Mouse (Mus musculus): ENCODE measurements around the gene Ccdc27. TPM values are rescaled to one million over a fixed set of nuclear protein-coding genes. Genes with fewer than 3 reads are reported as not detected.

The Ccdc27 gene
- total and polyA plus RNA-seq, 3 experiments: not detected

DNA sequence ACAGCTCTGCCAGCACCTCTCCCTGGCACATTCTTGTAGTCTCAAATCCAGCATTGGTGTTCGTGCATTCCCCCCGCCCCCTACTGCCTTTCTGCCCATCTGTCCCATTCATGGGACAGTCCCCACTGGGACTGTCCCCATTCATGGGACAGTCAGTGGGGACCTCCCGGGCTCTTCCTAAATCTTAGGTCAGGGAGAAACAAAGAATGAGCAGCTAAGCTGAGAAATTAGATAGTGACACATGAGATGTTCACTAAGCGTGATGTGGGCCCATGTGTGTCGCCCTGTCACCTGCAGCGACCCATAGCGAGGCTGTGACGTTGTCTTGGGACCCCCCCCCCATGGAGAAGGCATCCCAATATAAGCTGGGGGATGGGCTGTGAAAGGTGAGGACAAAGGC is 48.9 kb upstream of the Ccdc27 start (continued):
- TF ChIP-seq MAZ (IDR thresholded peaks at IDR 0.05; ENCODE audit: low read depth, low read length) (no peak), UBTF (IDR thresholded peaks at IDR 0.05; ENCODE audit: low read depth, low read length) (no peak)

- no peak overlapping the region for H3K4me3 ChIP-seq (replicated peaks in 1 of 3; ENCODE audit: low read depth in 2 of 3, low read length in 2 of 3, poor library complexity in 1 of 3)
- no peak for TF ChIP-seq MAX (IDR thresholded peaks at IDR 0.05; ENCODE audit: low read length)
- TF ChIP-seq PAX5 (IDR thresholded peaks at IDR 0.05; ENCODE audit: low read length): no peak
- TF ChIP-seq E2F4 (IDR thresholded peaks at IDR 0.05; ENCODE audit: insufficient replicate concordance, low read depth, low read length): no peak
- TF ChIP-seq POLR2AphosphoS2 (IDR thresholded peaks at IDR 0.05; ENCODE audit: low read depth, low read length): no peak
- TF ChIP-seq IRF4 (IDR thresholded peaks at IDR 0.05; ENCODE audit: low read depth, low read length): no peak
- peak; percentile 38 for TF ChIP-seq RAD21 (IDR thresholded peaks at IDR 0.05; ENCODE audit: low read depth, low read length)
- 0 out of 2 replicates have a peak, but pooled peaks have one; percentile 27 for TF ChIP-seq ELF1 (IDR thresholded peaks at IDR 0.05; ENCODE audit: low read depth, low read length)
- no peak for TF ChIP-seq POLR2A (IDR thresholded peaks at IDR 0.05; ENCODE audit: low read depth, low read length)
- no peak for TF ChIP-seq ZNF384 (IDR thresholded peaks at IDR 0.05; ENCODE audit: low read depth, low read length)
- TF ChIP-seq SIN3A (IDR thresholded peaks at IDR 0.05; ENCODE audit: low read length): no peak
- no peak for TF ChIP-seq USF1 (IDR thresholded peaks at IDR 0.05; ENCODE audit: low read depth, low read length)
- no peak for TF ChIP-seq JUN (IDR thresholded peaks at IDR 0.05; ENCODE audit: insufficient read depth, low read depth, low read length)
- no peak for TF ChIP-seq MXI1 (IDR thresholded peaks at IDR 0.05; ENCODE audit: low read depth, low read length)
- no peak for TF ChIP-seq JUND (conservative IDR thresholded peaks at IDR 0.05; ENCODE audit: low read depth, low read length)
- no peak for TF ChIP-seq MEF2A (IDR thresholded peaks at IDR 0.05; ENCODE audit: borderline replicate concordance, low read depth, low read length)
- TF ChIP-seq CHD1 (IDR thresholded peaks at IDR 0.05; ENCODE audit: low read depth, low read length): no peak
- no peak; the same call in 1 of the 2 replicates for TF ChIP-seq NRF1 (IDR thresholded peaks at IDR 0.05; ENCODE audit: low read depth, low read length)
- TF ChIP-seq KAT2A (IDR thresholded peaks at IDR 0.05; ENCODE audit: insufficient replicate concordance, low read length): no peak
- no peak for TF ChIP-seq EP300 (IDR thresholded peaks at IDR 0.05; ENCODE audit: low read length)
- TF ChIP-seq MAZ (IDR thresholded peaks at IDR 0.05; ENCODE audit: low read depth, low read length): no peak
- peak; percentile 26 to 61; a peak in 3 of 4 replicates for TF ChIP-seq CTCF (conservative IDR thresholded peaks at IDR 0.05 in 1 of 2, IDR thresholded peaks at IDR 0.05 in 1 of 2; ENCODE audit: low read depth in 2 of 2, low read length in 2 of 2)
- TF ChIP-seq HCFC1 (IDR thresholded peaks at IDR 0.05; ENCODE audit: low read depth, low read length): no peak
- TF ChIP-seq BHLHE40 (IDR thresholded peaks at IDR 0.05; ENCODE audit: low read depth, low read length): no peak
- no peak for TF ChIP-seq USF2 (conservative IDR thresholded peaks at IDR 0.05; ENCODE audit: low read depth, low read length)
- TF ChIP-seq RCOR1 (conservative IDR thresholded peaks at IDR 0.05; ENCODE audit: low read depth, low read length): no peak
- TF ChIP-seq SMC3 (IDR thresholded peaks at IDR 0.05; ENCODE audit: low read depth, low read length): peak; percentile 47
- TF ChIP-seq NELFE (IDR thresholded peaks at IDR 0.05; ENCODE audit: low read depth, low read length): no peak
- TF ChIP-seq MAFK (IDR thresholded peaks at IDR 0.05; ENCODE audit: insufficient replicate concordance, low read length): no peak
- no peak for TF ChIP-seq GABPA (IDR thresholded peaks at IDR 0.05; ENCODE audit: insufficient replicate concordance, low read depth, low read length)
- TF ChIP-seq UBTF (IDR thresholded peaks at IDR 0.05; ENCODE audit: low read depth, low read length): no peak
- TF ChIP-seq MYC (IDR thresholded peaks at IDR 0.05; ENCODE audit: low read depth, low read length): 0 out of 2 replicates have a peak, but pooled peaks have one; percentile 19
- no peak overlapping the region for H3K27ac ChIP-seq (ENCODE audit: insufficient read depth, low read depth)
- dilution Hi-C loops (cut with MboI; ENCODE audit: extremely low pct_ligation_motif_present, extremely low pct_unique_long_range_greater_than_20kb, low sequenced_read_pairs) (no loop called here), in situ Hi-C loops (cut with MboI; ENCODE audit: low pct_ligation_motif_present, low pct_unique_long_range_greater_than_20kb, low sequenced_read_pairs) (no loop called here)
- no peak overlapping the region for H3K4me2 ChIP-seq (ENCODE audit: insufficient read depth, low read depth, poor library complexity, severe bottlenecking)
- H3K36me3 ChIP-seq (replicated peaks in 1 of 2; ENCODE audit: control insufficient read depth in 1 of 2, insufficient read depth in 1 of 2, low read length in 1 of 2): peaks cover 45 to 77% of the 10 kb centered on the region in 2 experiments
- H3K79me2 ChIP-seq (replicated peaks; ENCODE audit: control insufficient read depth, extremely low read depth, insufficient read depth, poor library complexity, severe bottlenecking): no peaks in the 10 kb centered on the region; the same call in 1 of the 2 replicates
- peaks cover 32 to 61% of the 10 kb centered on the region in 2 experiments for H3K4me1 ChIP-seq (ENCODE audit: control insufficient read depth in 1 of 2, insufficient read depth in 2 of 2)
- no peaks in the 10 kb centered on the region for H3K27me3 ChIP-seq (replicated peaks)
- no peak overlapping the region for H3K9ac ChIP-seq (ENCODE audit: insufficient read depth, low read depth)
- peak; percentile 55 for DNase-seq (ENCODE audit: extremely low read depth)
- peaks cover 1% of the 10 kb centered on the region for H3K9me3 ChIP-seq (replicated peaks; ENCODE audit: low read length)
These were observed 46.7 kb upstream of the Ccdc27 start for GRCm38 (mm10) chr4:154089205-154089604.

Measured in CH12.LX (cell line).